Mouse (Mus musculus) ES-Bruce4 (cell line): ENCODE measurements around the gene Lancl2. TPM values are rescaled to one million over a fixed set of nuclear protein-coding genes. Genes with fewer than 3 reads are reported as not detected.
A peak's percentile ranks its signal among the peaks of the same experiment; 100 is the strongest.

ENCODE experiments used
- H3K27ac ChIP-seq: 2 replicates; pipeline ENCODE4 v1.5.1; 2012; ENCODE audit warnings: low read length, inconsistent platforms; ENCODE audit not compliant: insufficient read depth
- H3K27me3 ChIP-seq: 2 replicates; pipeline ENCODE4 v1.6.1; 2012; ENCODE audit warnings: mild to moderate bottlenecking, low read length, inconsistent platforms; ENCODE audit not compliant: control insufficient read depth, poor library complexity, insufficient read depth, severe bottlenecking
- H3K36me3 ChIP-seq: 2 replicates; pipeline ENCODE4 v1.6.1; 2012; ENCODE audit warnings: inconsistent platforms, mild to moderate bottlenecking, low read length, moderate library complexity; ENCODE audit not compliant: control insufficient read depth, poor library complexity, insufficient read depth, severe bottlenecking
- H3K4me1 ChIP-seq: one replicate; pipeline ENCODE4 v1.8.1; 2011; ENCODE audit warnings: low read length; ENCODE audit not compliant: control insufficient read depth, insufficient read depth
- H3K4me3 ChIP-seq: 2 replicates; pipeline ENCODE4 v1.5.1; 2011; ENCODE audit warnings: low read depth, mild to moderate bottlenecking, low read length
- H3K9ac ChIP-seq: 2 replicates; pipeline ENCODE4 v1.6.1; 2012; ENCODE audit warnings: low read depth, mild to moderate bottlenecking, inconsistent platforms; ENCODE audit not compliant: poor library complexity, severe bottlenecking
- H3K9me3 ChIP-seq: replicated peaks from 2 replicates; pipeline ENCODE4 v1.6.1; 2012; ENCODE audit warnings: mild to moderate bottlenecking, low read length, inconsistent platforms; ENCODE audit not compliant: control insufficient read depth, poor library complexity, insufficient read depth, severe bottlenecking
- CTCF ChIP-seq: IDR thresholded peaks from one replicate; pipeline ENCODE4 v1.8.1; 2011; ENCODE audit warnings: low read depth, low read length
- EP300 ChIP-seq: IDR thresholded peaks from 2 replicates; pipeline ENCODE4 v1.6.1; 2011; ENCODE audit warnings: low read depth, low read length; ENCODE audit not compliant: insufficient read depth
- POLR2A ChIP-seq: IDR thresholded peaks from one replicate; pipeline ENCODE4 v1.8.1; 2011; ENCODE audit warnings: low read length; ENCODE audit not compliant: insufficient read depth
- polyA plus RNA-seq: library from polyadenylated mRNA; stranded (reverse); fragments of >200 nt; gene quantifications from 2 replicates; pipeline ENCODE4 v1.2.4, GENCODE M21; 2011; ENCODE audit warnings: low read depth; ENCODE audit not compliant: missing spikeins, insufficient read depth, insufficient read length

Lancl2 gene
- 28.0 and 30.1 TPM in 2 replicates for polyA plus RNA-seq

DNA sequence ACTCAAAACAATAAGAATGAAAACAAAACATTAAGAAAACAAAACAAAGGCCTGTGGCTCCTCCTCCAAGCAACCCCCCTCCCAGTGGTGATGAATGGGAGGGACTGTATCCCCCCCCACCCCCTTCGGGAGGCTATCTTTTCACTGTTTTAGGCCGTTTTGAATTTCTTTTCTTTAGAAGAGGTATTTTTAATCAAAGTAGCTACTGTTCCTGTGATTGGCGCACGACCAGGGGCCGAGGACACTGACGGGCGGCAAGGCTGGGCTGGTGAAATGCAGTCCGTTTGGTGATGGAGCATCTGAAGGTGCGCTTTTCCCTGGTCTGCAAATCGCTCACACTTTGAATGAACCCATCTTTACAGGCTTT, at the start of gene Lancl2:
Gene Lancl2 (plus strand): TSS at position 165 of the 367 bp plus-strand sequence.
- TF ChIP-seq POLR2A = no peak
- TF ChIP-seq EP300 = no peak
- Histone ChIP-seq H3K4me3 (peak within 1 kb of the TSS; percentile 91), H3K9me3 (no peaks in the 10 kb centered on the region), H3K36me3 (no peaks in the 10 kb centered on the region), H3K9ac (peak within 1 kb of the TSS; percentile 25), H3K27ac (peak within 1 kb of the TSS; percentile 52), H3K27me3 (no peaks in the 10 kb centered on the region), H3K4me1 (no peaks in the 10 kb centered on the region)

DNA sequence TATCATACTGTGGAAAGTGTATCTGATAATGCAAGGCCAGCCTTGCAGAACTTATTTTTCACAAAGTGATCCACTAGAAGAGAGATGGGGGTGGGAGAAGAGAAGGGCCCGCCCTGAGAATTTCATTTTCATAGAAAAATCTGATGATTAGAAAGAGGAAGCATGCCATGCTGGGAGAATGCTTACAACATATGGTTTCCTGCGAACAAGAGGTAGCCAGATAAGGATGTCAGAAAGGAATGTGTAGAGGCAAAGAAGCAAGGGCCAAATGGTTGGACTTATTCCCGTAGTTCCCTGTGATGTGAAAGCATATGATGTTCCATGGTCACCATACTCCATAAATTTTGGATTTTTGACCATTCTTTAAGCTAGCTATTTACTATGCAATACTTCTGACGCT, 41.0 kb upstream of the Lancl2 start:
- H3K4me3 ChIP-seq = no peak overlapping the region
- no peaks in the 10 kb centered on the region for H3K9me3 ChIP-seq
- no peak overlapping the region for H3K27ac ChIP-seq
- H3K36me3 ChIP-seq = no peaks in the 10 kb centered on the region
- H3K9ac ChIP-seq = no peak overlapping the region
- TF ChIP-seq CTCF = no peak
- TF ChIP-seq POLR2A = no peak
- no peak for TF ChIP-seq EP300
- no peaks in the 10 kb centered on the region for H3K27me3 ChIP-seq
- H3K4me1 ChIP-seq = no peaks in the 10 kb centered on the region

DNA sequence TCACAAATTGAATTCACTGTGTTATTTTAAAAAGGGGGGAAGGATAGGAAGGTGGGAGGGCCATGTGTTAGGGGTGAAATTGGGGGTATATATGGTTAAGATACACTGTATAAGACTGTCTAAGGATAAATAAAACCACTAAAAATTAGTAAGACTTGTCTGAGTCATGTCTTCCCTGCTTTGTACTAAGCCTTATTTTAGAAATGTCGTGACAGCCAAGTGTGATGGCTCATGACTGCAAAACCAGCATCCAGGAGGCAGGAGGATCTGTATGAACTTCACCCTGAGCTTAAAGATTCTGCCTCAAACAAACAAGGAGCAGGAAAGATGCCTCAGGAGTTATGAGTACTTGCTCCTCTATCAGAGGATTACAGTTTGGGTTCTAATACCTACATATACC, 18.2 kb upstream of the Lancl2 start:
- TF ChIP-seq POLR2A = no peak
- no peak for TF ChIP-seq EP300
- no peak for TF ChIP-seq CTCF
- no peak overlapping the region for H3K9ac ChIP-seq
- no peaks in the 10 kb centered on the region for H3K9me3 ChIP-seq
- no peaks in the 10 kb centered on the region for H3K27me3 ChIP-seq
- H3K4me1 ChIP-seq = no peaks in the 10 kb centered on the region
- H3K4me3 ChIP-seq = no peak overlapping the region
- no peak overlapping the region for H3K27ac ChIP-seq
- no peaks in the 10 kb centered on the region for H3K36me3 ChIP-seq

DNA sequence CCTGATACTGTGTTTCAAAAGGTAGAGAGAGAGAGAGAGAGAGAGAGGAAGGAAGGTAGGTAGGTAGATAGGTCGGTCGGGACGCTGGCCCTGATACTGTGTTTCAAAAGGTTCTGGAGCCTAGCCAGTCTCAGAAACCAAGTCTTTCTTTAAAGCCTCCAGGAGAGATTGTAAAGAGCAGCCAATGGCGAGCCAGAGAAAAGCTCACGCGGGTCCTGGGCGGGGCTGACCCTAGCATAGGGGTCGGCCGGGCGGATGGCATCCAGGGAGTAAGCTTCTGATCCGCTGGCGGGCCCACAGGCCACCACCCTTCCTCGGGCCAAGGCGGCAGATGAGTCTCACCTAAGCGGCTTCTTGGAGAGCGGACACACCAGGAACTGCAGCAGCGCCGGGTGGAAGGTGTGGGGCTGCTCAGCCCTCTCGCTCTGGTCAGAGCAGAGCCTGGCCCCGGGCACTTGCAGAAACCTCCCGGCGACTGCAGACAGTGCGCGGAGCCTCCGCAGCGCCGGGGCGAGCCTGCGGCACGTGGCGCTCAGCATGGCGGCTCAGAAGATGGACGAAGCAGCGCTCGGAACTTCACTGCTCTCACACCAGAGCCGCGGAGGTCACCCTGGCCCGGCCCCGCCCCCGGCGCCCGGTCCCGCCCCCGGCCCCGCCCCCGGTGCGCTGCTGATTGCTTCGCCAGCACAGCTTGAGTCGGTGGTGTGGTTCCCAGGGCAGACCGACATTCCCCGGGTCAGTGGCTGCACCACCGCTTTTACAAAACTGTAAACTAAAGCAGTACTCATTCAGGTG, 10.7 kb upstream of the Lancl2 start, which contains the start of gene Pyurf:
Gene Pyurf (minus strand): TSS at position 612 of the 795 bp plus-strand sequence.
- H3K4me3 ChIP-seq = peak within 1 kb of the TSS; percentile 92
- H3K36me3 ChIP-seq = 0 out of 2 replicates have a peak, but pooled peaks cover 2% of the 10 kb centered on the region
- H3K27me3 ChIP-seq = no peaks in the 10 kb centered on the region
- peak within 1 kb of the TSS; percentile 52 for H3K27ac ChIP-seq
- peak within 1 kb of the TSS; percentile 89 for H3K9ac ChIP-seq
- no peaks in the 10 kb centered on the region for H3K4me1 ChIP-seq
- H3K9me3 ChIP-seq = peaks cover 3% of the 10 kb centered on the region; the same call in 1 of the 2 replicates
- no peak for TF ChIP-seq EP300
- no peak for TF ChIP-seq POLR2A
- TF ChIP-seq CTCF = no peak

DNA sequence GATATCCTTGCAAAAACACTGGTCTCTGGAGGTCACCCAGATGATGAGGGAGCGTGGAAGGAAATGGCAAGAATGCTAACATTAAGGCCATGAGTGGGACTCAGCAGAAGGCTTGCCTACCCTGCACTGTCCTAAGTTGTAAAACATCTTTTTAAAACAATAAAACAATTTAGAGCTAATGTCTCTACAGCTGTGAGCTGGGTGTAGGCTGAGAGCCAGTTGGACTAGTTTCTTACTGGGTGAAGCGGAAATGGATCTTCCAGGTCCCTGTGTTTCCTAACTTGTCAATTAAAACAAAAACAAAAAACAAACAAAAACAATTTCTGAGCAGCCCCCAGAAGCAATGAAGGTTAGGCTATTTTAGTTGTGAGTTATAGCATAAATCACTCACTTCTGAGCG, 9.2 kb upstream of the Lancl2 start:
- TF ChIP-seq EP300 (no peak), POLR2A (no peak), CTCF (no peak)
- H3K9me3 ChIP-seq = peaks cover 3% of the 10 kb centered on the region; the same call in 1 of the 2 replicates
- H3K36me3 ChIP-seq = 0 out of 2 replicates have a peak, but pooled peaks cover 2% of the 10 kb centered on the region
- H3K4me1 ChIP-seq = no peaks in the 10 kb centered on the region
- H3K9ac ChIP-seq = no peak overlapping the region
- no peak overlapping the region for H3K4me3 ChIP-seq
- H3K27me3 ChIP-seq = no peaks in the 10 kb centered on the region
- no peak overlapping the region for H3K27ac ChIP-seq

- TF ChIP-seq CTCF = no peak
- TF ChIP-seq EP300 = no peak
- TF ChIP-seq POLR2A = no peak
- Histone ChIP-seq H3K27me3 (no peaks in the 10 kb centered on the region), H3K4me1 (no peaks in the 10 kb centered on the region), H3K9ac (no peak overlapping the region), H3K4me3 (no peak overlapping the region), H3K36me3 (no peaks in the 10 kb centered on the region), H3K27ac (no peak overlapping the region), H3K9me3 (no peaks in the 10 kb centered on the region)
Measured at GRCm38 (mm10) chr6:57701686-57702085, 654 bp upstream of the Lancl2 start.
